Mouse (Mus musculus) midbrain, embryonic 12.5 days (tissue): ENCODE results near the gene Gnai3. TPM values are rescaled to one million over a fixed set of nuclear protein-coding genes. Genes with fewer than 3 reads are reported as not detected.

ENCODE experiments used
- ATAC-seq: fragments of 200-750 bp; cut with Nextera tagmentation; 2 replicates; pipeline ENCODE4 v1.8.0; 2017; ENCODE audit warnings: low read depth, moderate TSS enrichment, moderate library complexity; ENCODE audit not compliant: low FRiP score
- H3K27ac ChIP-seq: fragments of 300-500 bp; sonication (generic); replicated peaks from 2 replicates; pipeline ENCODE4 v1.5.1; 2016; ENCODE audit warnings: mild to moderate bottlenecking
- H3K27me3 ChIP-seq: fragments of 300-500 bp; sonication (generic); 2 replicates; pipeline ENCODE4 v1.6.1; 2016; ENCODE audit warnings: mild to moderate bottlenecking
- H3K36me3 ChIP-seq: fragments of 300-500 bp; sonication (generic); 2 replicates; pipeline ENCODE4 v1.6.1; 2016
- H3K4me1 ChIP-seq: fragments of 300-500 bp; sonication (generic); 2 replicates; pipeline ENCODE4 v1.6.1; 2016
- H3K4me2 ChIP-seq: fragments of 300-500 bp; sonication (generic); replicated peaks from 2 replicates; pipeline ENCODE4 v1.6.1; 2016; ENCODE audit warnings: mild to moderate bottlenecking, moderate library complexity
- H3K4me3 ChIP-seq: fragments of 300-500 bp; sonication (generic); 2 replicates; pipeline ENCODE4 v1.5.1; 2016; ENCODE audit warnings: mild to moderate bottlenecking
- H3K9ac ChIP-seq: fragments of 300-500 bp; sonication (generic); replicated peaks from 2 replicates; pipeline ENCODE4 v1.6.1; 2016; ENCODE audit warnings: mild to moderate bottlenecking, moderate library complexity
- H3K9me3 ChIP-seq: fragments of 300-500 bp; sonication (generic); 2 replicates; pipeline ENCODE4 v1.6.1; 2016; ENCODE audit warnings: mild to moderate bottlenecking
- WGBS: fragments of 180-500 bp; shearing (Covaris S2); methylation state at CpG from one replicate; pipeline ENCODE4 v1.1.7; 2016; 5-methylcytosine and 5-hydroxymethylcytosine counted together
- polyA plus RNA-seq: library from polyadenylated mRNA; unstranded; fragments of >200 nt; fragmentation: Nextera tagmentation; extraction: Ambion mirVana; gene quantifications from 2 replicates; pipeline ENCODE4 v1.2.1, GENCODE M21; 2016

Gene Gnai3
- polyA plus RNA-seq, 1 experiment from 2014 or later, result 199 TPM

- no peak for ATAC-seq
- 96% methylated on average over 3 of the region's 3 CpGs for WGBS
- Histone ChIP-seq H3K4me3 (no peak overlapping the region), H3K27me3 (no peaks in the 10 kb centered on the region), H3K4me2 (no peak overlapping the region), H3K9ac (no peak overlapping the region), H3K4me1 (no peaks in the 10 kb centered on the region), H3K9me3 (no peaks in the 10 kb centered on the region), H3K36me3 (peaks cover 2% of the 10 kb centered on the region; the same call in 1 of the 2 replicates), H3K27ac (no peak overlapping the region)
Observed at GRCm38 (mm10) chr3:108126327-108126726, 19.6 kb downstream of the Gnai3 start.

GRCm38 (mm10) chr3:108124131-108124530 is 21.8 kb downstream of the Gnai3 start:
- Histone ChIP-seq H3K36me3 (peaks cover 18% of the 10 kb centered on the region), H3K4me3 (no peak overlapping the region), H3K4me1 (no peaks in the 10 kb centered on the region), H3K9ac (no peak overlapping the region), H3K4me2 (no peak overlapping the region), H3K27me3 (no peaks in the 10 kb centered on the region), H3K9me3 (no peaks in the 10 kb centered on the region), H3K27ac (no peak overlapping the region)
- ATAC-seq, result no peak
- WGBS, result 52% methylated on average over 1 of the region's 1 CpGs

- Histone ChIP-seq H3K4me1 (no peaks in the 10 kb centered on the region), H3K4me3 (no peak overlapping the region), H3K4me2 (no peak overlapping the region), H3K9me3 (no peaks in the 10 kb centered on the region), H3K9ac (no peak overlapping the region), H3K27me3 (no peaks in the 10 kb centered on the region), H3K36me3 (peaks cover 26% of the 10 kb centered on the region), H3K27ac (no peak overlapping the region)
- ATAC-seq, result no peak
- WGBS, result 94% methylated on average over 5 of the region's 5 CpGs
Observed at GRCm38 (mm10) chr3:108123242-108123641, 22.7 kb downstream of the Gnai3 start.

- no peak for ATAC-seq
- Histone ChIP-seq H3K4me1 (no peaks in the 10 kb centered on the region), H3K27ac (no peak overlapping the region), H3K4me2 (no peak overlapping the region), H3K9me3 (no peaks in the 10 kb centered on the region), H3K4me3 (no peak overlapping the region), H3K9ac (no peak overlapping the region), H3K36me3 (peaks cover 40% of the 10 kb centered on the region), H3K27me3 (no peaks in the 10 kb centered on the region)
- WGBS, result 92% methylated on average over 3 of the region's 3 CpGs
Observed at GRCm38 (mm10) chr3:108121101-108121500, 24.8 kb downstream of the Gnai3 start.

- Histone ChIP-seq H3K27me3 (no peaks in the 10 kb centered on the region), H3K9me3 (no peaks in the 10 kb centered on the region), H3K4me1 (no peaks in the 10 kb centered on the region), H3K36me3 (peaks cover 65% of the 10 kb centered on the region), H3K4me3 (no peak overlapping the region), H3K27ac (no peak overlapping the region), H3K9ac (no peak overlapping the region), H3K4me2 (no peak overlapping the region)
- no peak for ATAC-seq
- 93% methylated on average over 6 of the region's 6 CpGs for WGBS
Observed at GRCm38 (mm10) chr3:108117465-108117864, 28.5 kb downstream of the Gnai3 start.

GRCm38 (mm10) chr3:108113591-108114289 is 32.2 kb downstream of the Gnai3 start:
- 92% methylated on average over 7 of the region's 7 CpGs for WGBS
- Histone ChIP-seq H3K9ac (no peak overlapping the region), H3K4me1 (no peaks in the 10 kb centered on the region), H3K36me3 (peaks cover 79% of the 10 kb centered on the region), H3K9me3 (no peaks in the 10 kb centered on the region), H3K27ac (no peak overlapping the region), H3K4me3 (no peak overlapping the region), H3K4me2 (no peak overlapping the region), H3K27me3 (no peaks in the 10 kb centered on the region)
- ATAC-seq, result no peak

- no peak for ATAC-seq
- no peaks in the 10 kb centered on the region for H3K27me3 ChIP-seq
- WGBS, result 78% methylated on average over 4 of the region's 4 CpGs
- no peak overlapping the region for H3K4me2 ChIP-seq
- H3K4me3 ChIP-seq, result no peak overlapping the region
- H3K9me3 ChIP-seq, result no peaks in the 10 kb centered on the region
- H3K36me3 ChIP-seq, result peaks cover 80% of the 10 kb centered on the region
- no peak overlapping the region for H3K27ac ChIP-seq
- H3K9ac ChIP-seq, result no peak overlapping the region
- H3K4me1 ChIP-seq, result no peaks in the 10 kb centered on the region
Observed at GRCm38 (mm10) chr3:108112666-108113065, 33.3 kb downstream of the Gnai3 start.

GRCm38 (mm10) chr3:108112246-108112645 is 33.7 kb downstream of the Gnai3 start:
- Histone ChIP-seq H3K9me3 (no peaks in the 10 kb centered on the region), H3K9ac (no peak overlapping the region), H3K4me2 (no peak overlapping the region), H3K27me3 (no peaks in the 10 kb centered on the region), H3K4me3 (no peak overlapping the region), H3K4me1 (no peaks in the 10 kb centered on the region), H3K36me3 (peaks cover 77% of the 10 kb centered on the region), H3K27ac (no peak overlapping the region)
- no peak for ATAC-seq
- 94% methylated on average over 7 of the region's 7 CpGs for WGBS

GRCm38 (mm10) chr3:108111320-108111719 is 34.6 kb downstream of the Gnai3 start:
- no peak overlapping the region for H3K27ac ChIP-seq
- H3K36me3 ChIP-seq, result peaks cover 77% of the 10 kb centered on the region
- no peaks in the 10 kb centered on the region for H3K27me3 ChIP-seq
- H3K4me3 ChIP-seq, result no peak overlapping the region
- WGBS, result 89% methylated on average over 5 of the region's 5 CpGs
- no peak overlapping the region for H3K4me2 ChIP-seq
- no peak for ATAC-seq
- no peak overlapping the region for H3K9ac ChIP-seq
- no peaks in the 10 kb centered on the region for H3K4me1 ChIP-seq
- no peaks in the 10 kb centered on the region for H3K9me3 ChIP-seq

GRCm38 (mm10) chr3:108105281-108105680 is 40.7 kb downstream of the Gnai3 start:
- 85% methylated on average over 3 of the region's 3 CpGs for WGBS
- H3K27ac ChIP-seq, result no peak overlapping the region
- no peaks in the 10 kb centered on the region for H3K9me3 ChIP-seq
- no peak for ATAC-seq
- no peak overlapping the region for H3K4me2 ChIP-seq
- H3K27me3 ChIP-seq, result no peaks in the 10 kb centered on the region
- peaks cover 8% of the 10 kb centered on the region; the same call in 1 of the 2 replicates for H3K4me1 ChIP-seq
- H3K36me3 ChIP-seq, result peaks cover 45% of the 10 kb centered on the region
- no peak overlapping the region for H3K4me3 ChIP-seq
- H3K9ac ChIP-seq, result no peak overlapping the region

GRCm38 (mm10) chr3:108102075-108102474 is 43.9 kb downstream of the Gnai3 start:
- Histone ChIP-seq H3K4me2 (no peak overlapping the region), H3K9ac (no peak overlapping the region), H3K27me3 (no peaks in the 10 kb centered on the region), H3K27ac (no peak overlapping the region; the same call in 1 of the 2 replicates), H3K36me3 (peaks cover 18% of the 10 kb centered on the region), H3K4me3 (no peak overlapping the region), H3K9me3 (no peaks in the 10 kb centered on the region), H3K4me1 (peaks cover 8% of the 10 kb centered on the region; the same call in 1 of the 2 replicates)
- no peak for ATAC-seq
- 88% methylated on average over 6 of the region's 6 CpGs for WGBS

GRCm38 (mm10) chr3:108101594-108101993 is 44.4 kb downstream of the Gnai3 start:
- Histone ChIP-seq H3K36me3 (peaks cover 17% of the 10 kb centered on the region), H3K27me3 (no peaks in the 10 kb centered on the region), H3K27ac (no peak overlapping the region; the same call in 1 of the 2 replicates), H3K9me3 (no peaks in the 10 kb centered on the region), H3K4me3 (no peak overlapping the region), H3K4me1 (peaks cover 8% of the 10 kb centered on the region; the same call in 1 of the 2 replicates), H3K4me2 (no peak overlapping the region), H3K9ac (0 out of 2 replicates have a peak overlapping the region, but pooled peaks have one; percentile 15)
- ATAC-seq, result no peak
- 57% methylated on average over 3 of the region's 3 CpGs for WGBS

GRCm38 (mm10) chr3:108098316-108098715 is 47.6 kb downstream of the Gnai3 start:
- no peak overlapping the region for H3K27ac ChIP-seq
- peaks cover 9% of the 10 kb centered on the region for H3K4me1 ChIP-seq
- H3K27me3 ChIP-seq, result no peaks in the 10 kb centered on the region
- H3K4me2 ChIP-seq, result no peak overlapping the region
- H3K36me3 ChIP-seq, result no peaks in the 10 kb centered on the region
- no peak overlapping the region for H3K4me3 ChIP-seq
- H3K9me3 ChIP-seq, result no peaks in the 10 kb centered on the region
- ATAC-seq, result no peak
- H3K9ac ChIP-seq, result no peak overlapping the region
- WGBS, result 86% methylated on average over 6 of the region's 6 CpGs
